Mouse (Mus musculus): ENCODE measurements around the gene Usp37. TPM values are rescaled to one million over a fixed set of nuclear protein-coding genes. Genes with fewer than 3 reads are reported as not detected.
"Not testable (repeated sequence)": the region's sequence is repeated elsewhere in the genome, so short reads cannot be mapped to it uniquely, and the experiment has no call there.

Gene Usp37
- polyA plus RNA-seq, 1 experiment from 2014 or later = 28.8 TPM

- H3K9me3 ChIP-seq (ENCODE audit: control insufficient read depth, low read length); ATAC-seq (replicated peaks; ENCODE audit: low FRiP score); H3K27me3 ChIP-seq (replicated peaks; ENCODE audit: control insufficient read depth, insufficient read depth, low read length); DNase-seq (ENCODE audit: low spot score): not testable (repeated sequence)
- whole genome bisulfite sequencing = 6% methylated on average over 11 of the region's 12 CpGs
- H3K27ac ChIP-seq (ENCODE audit: low read depth, low read length) = peak overlapping the region; percentile 92
- H3K4me1 ChIP-seq (replicated peaks; ENCODE audit: control insufficient read depth, insufficient read depth, low read length) = peaks cover 24% of the 10 kb centered on the region
- peaks cover 14% of the 10 kb centered on the region; the same call in 1 of the 2 replicates for H3K36me3 ChIP-seq (ENCODE audit: control insufficient read depth, insufficient read depth, low read length)
- peak overlapping the region; percentile 86 for H3K4me2 ChIP-seq
- H3K9ac ChIP-seq (ENCODE audit: low read depth, low read length) = peak overlapping the region; percentile 51
- peak overlapping the region; percentile 53 for H3K4me3 ChIP-seq (ENCODE audit: low read depth, low read length)
These were observed 147.4 kb downstream of the Usp37 start for GRCm38 (mm10) chr1:74396456-74397222.

- H3K4me2 ChIP-seq = no peak overlapping the region
- 88% methylated on average over 12 of the region's 13 CpGs for WGBS
- H3K36me3 ChIP-seq (ENCODE audit: control insufficient read depth, insufficient read depth, low read length) = peaks cover 14% of the 10 kb centered on the region; the same call in 1 of the 2 replicates
- H3K4me3 ChIP-seq (ENCODE audit: low read depth, low read length) = no peak overlapping the region
- H3K9ac ChIP-seq (ENCODE audit: low read depth, low read length) = 0 out of 2 replicates have a peak overlapping the region, but pooled peaks have one; percentile 9
- no peaks in the 10 kb centered on the region for H3K9me3 ChIP-seq (ENCODE audit: control insufficient read depth, low read length)
- H3K27ac ChIP-seq (ENCODE audit: low read depth, low read length) = peak overlapping the region; percentile 38; the same call in 1 of the 2 replicates
- H3K27me3 ChIP-seq (replicated peaks; ENCODE audit: control insufficient read depth, insufficient read depth, low read length) = no peaks in the 10 kb centered on the region
- no peak for ATAC-seq (replicated peaks; ENCODE audit: low FRiP score)
- DNase-seq (ENCODE audit: low spot score) = no peak
- peaks cover 27% of the 10 kb centered on the region for H3K4me1 ChIP-seq (replicated peaks; ENCODE audit: control insufficient read depth, insufficient read depth, low read length)
These were observed 148.8 kb downstream of the Usp37 start for GRCm38 (mm10) chr1:74395290-74395689.

- Histone ChIP-seq H3K4me1 (replicated peaks; ENCODE audit: control insufficient read depth, insufficient read depth, low read length) (peaks cover 32% of the 10 kb centered on the region), H3K27me3 (replicated peaks; ENCODE audit: control insufficient read depth, insufficient read depth, low read length) (no peaks in the 10 kb centered on the region), H3K4me2 (no peak overlapping the region), H3K9ac (ENCODE audit: low read depth, low read length) (0 out of 2 replicates have a peak overlapping the region, but pooled peaks have one; percentile 9), H3K27ac (ENCODE audit: low read depth, low read length) (peak overlapping the region; percentile 38), H3K36me3 (ENCODE audit: control insufficient read depth, insufficient read depth, low read length) (peaks cover 14% of the 10 kb centered on the region; the same call in 1 of the 2 replicates), H3K9me3 (ENCODE audit: control insufficient read depth, low read length) (no peaks in the 10 kb centered on the region), H3K4me3 (ENCODE audit: low read depth, low read length) (no peak overlapping the region)
- WGBS = 90% methylated on average over 15 of the region's 15 CpGs
- ATAC-seq (replicated peaks; ENCODE audit: low FRiP score) (no peak), DNase-seq (ENCODE audit: low spot score) (no peak)
These were observed 149.2 kb downstream of the Usp37 start for GRCm38 (mm10) chr1:74394858-74395257.

- H3K27ac ChIP-seq (ENCODE audit: low read depth, low read length) = peak overlapping the region; percentile 38
- DNase-seq (ENCODE audit: low spot score) (no peak), ATAC-seq (replicated peaks; ENCODE audit: low FRiP score) (no peak)
- peaks cover 37% of the 10 kb centered on the region for H3K4me1 ChIP-seq (replicated peaks; ENCODE audit: control insufficient read depth, insufficient read depth, low read length)
- H3K4me3 ChIP-seq (ENCODE audit: low read depth, low read length) = no peak overlapping the region
- H3K9ac ChIP-seq (ENCODE audit: low read depth, low read length) = no peak overlapping the region
- H3K36me3 ChIP-seq (ENCODE audit: control insufficient read depth, insufficient read depth, low read length) = peaks cover 14% of the 10 kb centered on the region; the same call in 1 of the 2 replicates
- WGBS = 87% methylated on average over 9 of the region's 9 CpGs
- H3K9me3 ChIP-seq (ENCODE audit: control insufficient read depth, low read length) = no peaks in the 10 kb centered on the region
- H3K4me2 ChIP-seq = no peak overlapping the region
- H3K27me3 ChIP-seq (replicated peaks; ENCODE audit: control insufficient read depth, insufficient read depth, low read length) = no peaks in the 10 kb centered on the region
These were observed 149.8 kb downstream of the Usp37 start for GRCm38 (mm10) chr1:74394311-74394710.

- H3K4me2 ChIP-seq = peak overlapping the region; percentile 100
These were observed 150.4 kb downstream of the Usp37 start for GRCm38 (mm10) chr1:74393697-74394096.

GRCm38 (mm10) chr1:74393010-74393409, 151.1 kb downstream of the Usp37 start:
- peak overlapping the region; percentile 100 for H3K4me2 ChIP-seq
- peaks cover 39% of the 10 kb centered on the region for H3K4me1 ChIP-seq (replicated peaks; ENCODE audit: control insufficient read depth, insufficient read depth, low read length)
- H3K27ac ChIP-seq (ENCODE audit: low read depth, low read length) = peak overlapping the region; percentile 99
- peak overlapping the region; percentile 89 for H3K9ac ChIP-seq (ENCODE audit: low read depth, low read length)
- peaks cover 14% of the 10 kb centered on the region; the same call in 1 of the 2 replicates for H3K36me3 ChIP-seq (ENCODE audit: control insufficient read depth, insufficient read depth, low read length)
- H3K27me3 ChIP-seq (replicated peaks; ENCODE audit: control insufficient read depth, insufficient read depth, low read length) = no peaks in the 10 kb centered on the region
- DNase-seq (ENCODE audit: low spot score) (no peak), ATAC-seq (replicated peaks; ENCODE audit: low FRiP score) (no peak)
- H3K9me3 ChIP-seq (ENCODE audit: control insufficient read depth, low read length) = no peaks in the 10 kb centered on the region
- WGBS = 53% methylated on average over 7 of the region's 7 CpGs
- peak overlapping the region; percentile 75 for H3K4me3 ChIP-seq (ENCODE audit: low read depth, low read length)

More at GRCm38 (mm10) chr1:74393697-74394096, 150.4 kb downstream of the Usp37 start:
- Histone ChIP-seq H3K9ac (ENCODE audit: low read depth, low read length) (0 out of 2 replicates have a peak overlapping the region, but pooled peaks have one; percentile 16), H3K27ac (ENCODE audit: low read depth, low read length) (no peak overlapping the region), H3K4me1 (replicated peaks; ENCODE audit: control insufficient read depth, insufficient read depth, low read length) (peaks cover 40% of the 10 kb centered on the region), H3K36me3 (ENCODE audit: control insufficient read depth, insufficient read depth, low read length) (peaks cover 14% of the 10 kb centered on the region; the same call in 1 of the 2 replicates), H3K27me3 (replicated peaks; ENCODE audit: control insufficient read depth, insufficient read depth, low read length) (no peaks in the 10 kb centered on the region), H3K4me3 (ENCODE audit: low read depth, low read length) (peak overlapping the region; percentile 75; the same call in 1 of the 2 replicates), H3K9me3 (ENCODE audit: control insufficient read depth, low read length) (no peaks in the 10 kb centered on the region)
- ATAC-seq (replicated peaks; ENCODE audit: low FRiP score) (no peak), DNase-seq (ENCODE audit: low spot score) (no peak)
- 87% methylated on average over 9 of the region's 9 CpGs for WGBS

GRCm38 (mm10) chr1:74392446-74392994, 151.6 kb downstream of the Usp37 start:
- Histone ChIP-seq H3K9me3 (ENCODE audit: control insufficient read depth, low read length) (no peaks in the 10 kb centered on the region), H3K4me2 (peak overlapping the region; percentile 100), H3K36me3 (ENCODE audit: control insufficient read depth, insufficient read depth, low read length) (peaks cover 14% of the 10 kb centered on the region; the same call in 1 of the 2 replicates), H3K4me3 (ENCODE audit: low read depth, low read length) (peak overlapping the region; percentile 75), H3K27me3 (replicated peaks; ENCODE audit: control insufficient read depth, insufficient read depth, low read length) (no peaks in the 10 kb centered on the region), H3K4me1 (replicated peaks; ENCODE audit: control insufficient read depth, insufficient read depth, low read length) (peaks cover 39% of the 10 kb centered on the region), H3K27ac (ENCODE audit: low read depth, low read length) (peak overlapping the region; percentile 99), H3K9ac (ENCODE audit: low read depth, low read length) (peak overlapping the region; percentile 89)
- peak; percentile 64 for DNase-seq (ENCODE audit: low spot score)
- WGBS = 4% methylated on average over 16 of the region's 16 CpGs
- ATAC-seq (replicated peaks; ENCODE audit: low FRiP score) = peak; percentile 6; the same call in 1 of the 2 replicates

GRCm38 (mm10) chr1:74391844-74392441, 152.1 kb downstream of the Usp37 start:
- H3K4me1 ChIP-seq (replicated peaks; ENCODE audit: control insufficient read depth, insufficient read depth, low read length) = peaks cover 43% of the 10 kb centered on the region
- H3K4me2 ChIP-seq = peak overlapping the region; percentile 100
- peak overlapping the region; percentile 89 for H3K9ac ChIP-seq (ENCODE audit: low read depth, low read length)
- no peaks in the 10 kb centered on the region for H3K27me3 ChIP-seq (replicated peaks; ENCODE audit: control insufficient read depth, insufficient read depth, low read length)
- H3K27ac ChIP-seq (ENCODE audit: low read depth, low read length) = peak overlapping the region; percentile 99
- DNase-seq (ENCODE audit: low spot score) (peak; percentile 85), ATAC-seq (replicated peaks; ENCODE audit: low FRiP score) (peak; percentile 61)
- WGBS = under 1% methylated on average over 48 of the region's 63 CpGs
- H3K9me3 ChIP-seq (ENCODE audit: control insufficient read depth, low read length) = no peaks in the 10 kb centered on the region
- H3K4me3 ChIP-seq (ENCODE audit: low read depth, low read length) = peak overlapping the region; percentile 75
- H3K36me3 ChIP-seq (ENCODE audit: control insufficient read depth, insufficient read depth, low read length) = peaks cover 14% of the 10 kb centered on the region; the same call in 1 of the 2 replicates
